Mouse (Mus musculus) heart, adult 10 weeks (tissue): ENCODE measurements around the gene Ramp1. TPM values are rescaled to one million over a fixed set of nuclear protein-coding genes. Genes with fewer than 3 reads are reported as not detected.

Experiments
- polyA plus RNA-seq: library from polyadenylated mRNA; stranded (reverse); fragments of 350-450 nt; fragmentation: Illumina TruSeq; extraction: RNeasy Lipid Tissue Mini Kit (QIAGEN cat#74804); gene quantifications from one replicate; pipeline ENCODE4 v1.2.3, GENCODE M21; 2014; ENCODE audit warnings: low read depth, low replicate concordance

Ramp1 gene
- polyA plus RNA-seq = 10.2 TPM

GRCm38 (mm10) chr1:91179533-91180173 lies at the start of gene Ramp1:
Gene Ramp1, plus strand, starts transcription at chr1:91179822.

GRCm38 (mm10) chr1:91144813-91145212 lies 34.8 kb upstream of the Ramp1 start, which contains the start of gene Rbm44:
Gene Rbm44, plus strand, starts transcription at chr1:91145089.

DNA sequence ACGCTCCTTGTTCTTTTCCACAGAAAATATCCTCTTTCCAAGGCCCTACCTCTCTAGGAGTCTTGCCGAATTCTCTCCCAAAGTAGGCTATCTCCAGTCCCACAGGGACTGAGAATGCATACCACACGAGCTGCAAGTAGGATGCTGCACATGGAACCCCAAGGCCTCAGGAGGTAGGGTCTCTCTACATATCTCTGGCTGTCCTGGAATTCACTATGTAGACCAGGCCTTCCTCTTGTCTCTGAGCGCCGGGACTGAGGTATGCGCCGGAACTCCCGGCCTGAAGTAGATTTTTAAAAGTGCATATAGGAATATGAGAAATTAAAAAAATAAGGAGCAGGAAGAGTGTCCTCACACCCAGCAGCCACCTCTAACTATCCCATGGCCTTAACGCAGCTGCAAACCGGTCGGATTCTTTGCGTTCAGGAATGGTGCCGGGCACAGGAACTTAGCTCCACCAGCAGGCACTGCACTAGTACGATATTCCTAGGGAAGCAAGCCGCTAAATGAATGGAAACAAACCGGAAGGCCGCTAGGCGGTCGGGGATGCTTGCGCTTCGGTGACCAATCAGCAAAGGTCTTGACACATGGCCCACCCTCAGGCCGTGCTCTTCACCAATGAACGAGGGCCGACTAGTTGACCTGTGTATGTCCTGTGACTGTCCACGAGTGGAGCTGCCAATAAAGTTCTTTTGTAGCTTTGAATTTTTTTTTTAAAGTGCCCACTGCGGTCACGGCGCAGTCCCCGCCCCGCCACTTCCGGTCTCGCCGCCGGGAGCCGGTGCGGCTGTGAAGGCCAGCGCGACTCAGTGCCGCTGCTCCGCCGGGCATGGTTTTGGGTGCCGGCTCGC lies 70.2 kb downstream of the Ramp1 start, which contains the start of gene Ube2f:
Gene Ube2f (plus strand): TSS at position 741 of the 851 bp plus-strand sequence.

Other genes starting within 250 kb of the Ramp1 start
- not detected for gene Prlh, start 226.7 kb upstream of the Ramp1 start, polyA plus RNA-seq
- 2.9 TPM for gene Rab17, start 210.2 kb upstream of the Ramp1 start, polyA plus RNA-seq
- 103 TPM for gene Lrrfip1, start 181.1 kb upstream of the Ramp1 start, polyA plus RNA-seq
- not detected for gene Rbm44, start 34.7 kb upstream of the Ramp1 start, polyA plus RNA-seq
- gene Ube2f, start 70.5 kb downstream of the Ramp1 start, polyA plus RNA-seq = 48.3 TPM
- gene Scly, start 118.5 kb downstream of the Ramp1 start, polyA plus RNA-seq = 15.4 TPM
- not detected for gene Espnl, start 142.3 kb downstream of the Ramp1 start, polyA plus RNA-seq
- gene Klhl30, start 171.2 kb downstream of the Ramp1 start, polyA plus RNA-seq = 45.7 TPM
- gene Erfe, start 186.6 kb downstream of the Ramp1 start, polyA plus RNA-seq = not detected
- gene Ilkap, start 219.0 kb downstream of the Ramp1 start, polyA plus RNA-seq = 66.3 TPM
- 20.9 TPM for gene Hes6, start 234.2 kb downstream of the Ramp1 start, polyA plus RNA-seq